Mouse (Mus musculus) hindbrain, embryonic 10.5 days (tissue): ENCODE results near the gene 1700088E04Rik. TPM values are rescaled to one million over a fixed set of nuclear protein-coding genes. Genes with fewer than 3 reads are reported as not detected.

Source experiments
- DNase-seq: peaks from one replicate; pipeline ENCODE4 v3.0.0-alpha.2; 2017; ENCODE audit warnings: low spot score
- H3K27ac ChIP-seq: fragments of 300-500 bp; sonication (generic); 2 replicates; pipeline ENCODE4 v1.5.1; 2016; ENCODE audit warnings: mild to moderate bottlenecking, moderate library complexity
- H3K27me3 ChIP-seq: fragments of 300-500 bp; sonication (generic); 2 replicates; pipeline ENCODE4 v1.6.1; 2016; ENCODE audit warnings: mild to moderate bottlenecking; ENCODE audit not compliant: poor library complexity, insufficient read depth, severe bottlenecking
- H3K36me3 ChIP-seq: fragments of 300-500 bp; sonication (generic); 2 replicates; pipeline ENCODE4 v1.6.1; 2016; ENCODE audit warnings: mild to moderate bottlenecking, moderate library complexity
- H3K4me1 ChIP-seq: fragments of 300-500 bp; sonication (generic); replicated peaks from 2 replicates; pipeline ENCODE4 v1.6.1; 2016; ENCODE audit warnings: mild to moderate bottlenecking
- H3K4me3 ChIP-seq: fragments of 300-500 bp; sonication (generic); 2 replicates; pipeline ENCODE4 v1.5.1; 2016; ENCODE audit warnings: mild to moderate bottlenecking, moderate library complexity
- H3K9me3 ChIP-seq: fragments of 300-500 bp; sonication (generic); 2 replicates; pipeline ENCODE4 v1.6.1; 2016; ENCODE audit warnings: mild to moderate bottlenecking, moderate library complexity
- WGBS: fragments of 180-500 bp; shearing (Covaris S2); methylation state at CpG from one replicate; pipeline ENCODE4 v1.1.7; 2016; 5-methylcytosine and 5-hydroxymethylcytosine counted together
- polyA plus RNA-seq: library from polyadenylated mRNA; unstranded; fragments of >200 nt; fragmentation: Nextera tagmentation; extraction: Ambion mirVana; gene quantifications from 2 replicates; pipeline ENCODE4 v1.2.1, GENCODE M21; 2016

1700088E04Rik gene
- polyA plus RNA-seq, 1 experiment from 2014 or later: 16.1 TPM

DNA sequence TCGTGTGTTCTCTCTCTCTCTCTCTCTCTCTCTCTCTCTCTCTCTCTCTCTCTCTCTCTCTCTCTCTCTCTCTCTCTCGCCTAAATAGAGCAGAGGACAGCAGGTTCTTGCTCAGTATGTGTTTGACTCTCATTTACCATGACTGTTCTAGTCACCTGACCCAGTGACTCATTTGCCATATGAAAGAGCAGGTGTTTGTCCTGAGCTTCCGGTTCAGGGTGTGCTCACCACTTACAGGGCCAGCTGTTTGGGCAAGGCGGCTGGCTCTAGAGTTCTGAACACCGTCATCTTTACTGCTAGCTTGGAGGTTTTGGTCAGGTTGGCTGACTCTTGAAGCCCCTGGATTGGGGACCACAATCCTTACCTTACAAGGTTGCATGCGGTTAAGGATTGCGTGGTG lies 4.5 kb upstream of the 1700088E04Rik start:
- 90% methylated on average over 7 of the region's 7 CpGs for WGBS

DNA sequence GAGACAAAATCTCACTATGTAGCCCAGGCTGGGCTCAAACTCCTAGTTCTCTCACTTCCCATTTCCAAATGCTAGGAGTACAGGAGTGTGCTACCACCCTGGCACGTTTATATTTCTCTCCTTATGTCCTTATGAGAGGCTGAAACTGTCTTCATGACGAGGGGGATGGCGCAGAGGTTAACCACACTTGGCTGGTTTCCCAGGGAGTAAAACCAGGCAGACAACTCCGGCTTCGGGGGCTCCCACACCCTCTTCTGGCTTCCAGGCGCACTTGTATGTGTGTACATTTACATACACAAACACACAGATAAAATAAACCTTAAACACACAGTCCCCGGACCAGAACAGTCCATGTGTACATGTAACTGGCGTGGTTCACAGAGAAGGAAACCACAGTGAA lies 3.0 kb upstream of the 1700088E04Rik start:
- H3K36me3 ChIP-seq: peaks cover 59% of the 10 kb centered on the region
- H3K4me1 ChIP-seq: peaks cover 23% of the 10 kb centered on the region
- H3K27me3 ChIP-seq: 0 out of 2 replicates have a peak, but pooled peaks cover 4% of the 10 kb centered on the region
- no peak overlapping the region for H3K4me3 ChIP-seq
- H3K27ac ChIP-seq: no peak overlapping the region
- WGBS: 91% methylated on average over 8 of the region's 8 CpGs
- H3K9me3 ChIP-seq: no peaks in the 10 kb centered on the region
- DNase-seq: no peak

More for the DNA sequence above, 4.5 kb upstream of the 1700088E04Rik start:
- Histone ChIP-seq H3K27ac (no peak overlapping the region), H3K4me1 (peaks cover 20% of the 10 kb centered on the region), H3K27me3 (no peaks in the 10 kb centered on the region), H3K36me3 (peaks cover 71% of the 10 kb centered on the region), H3K4me3 (no peak overlapping the region), H3K9me3 (no peaks in the 10 kb centered on the region)
- no peak for DNase-seq

DNA sequence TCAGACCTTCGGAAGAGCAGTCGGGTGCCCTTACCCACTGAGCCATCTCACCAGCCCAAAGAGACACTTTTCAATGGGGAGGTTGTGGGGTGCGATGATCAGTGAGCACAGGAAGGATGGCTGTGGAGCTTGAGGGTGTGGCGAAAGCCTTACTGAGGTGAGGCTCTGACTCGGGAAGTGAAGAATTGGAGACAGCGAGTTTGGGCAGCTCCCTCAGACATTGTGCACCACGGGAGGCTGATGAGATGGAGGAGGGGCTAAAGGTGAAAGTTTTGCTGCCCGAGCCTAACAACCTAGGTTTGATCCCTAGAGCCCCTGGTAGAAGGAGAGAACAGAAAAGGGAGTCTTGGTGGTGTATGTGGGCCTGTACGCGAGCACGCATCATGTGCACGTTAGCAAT lies 2.3 kb upstream of the 1700088E04Rik start:
- peaks cover 23% of the 10 kb centered on the region for H3K4me1 ChIP-seq
- no peak for DNase-seq
- H3K27ac ChIP-seq: no peak overlapping the region
- no peak overlapping the region for H3K4me3 ChIP-seq
- H3K9me3 ChIP-seq: no peaks in the 10 kb centered on the region
- 0 out of 2 replicates have a peak, but pooled peaks cover 4% of the 10 kb centered on the region for H3K27me3 ChIP-seq
- 91% methylated on average over 12 of the region's 12 CpGs for WGBS
- H3K36me3 ChIP-seq: peaks cover 52% of the 10 kb centered on the region

DNA sequence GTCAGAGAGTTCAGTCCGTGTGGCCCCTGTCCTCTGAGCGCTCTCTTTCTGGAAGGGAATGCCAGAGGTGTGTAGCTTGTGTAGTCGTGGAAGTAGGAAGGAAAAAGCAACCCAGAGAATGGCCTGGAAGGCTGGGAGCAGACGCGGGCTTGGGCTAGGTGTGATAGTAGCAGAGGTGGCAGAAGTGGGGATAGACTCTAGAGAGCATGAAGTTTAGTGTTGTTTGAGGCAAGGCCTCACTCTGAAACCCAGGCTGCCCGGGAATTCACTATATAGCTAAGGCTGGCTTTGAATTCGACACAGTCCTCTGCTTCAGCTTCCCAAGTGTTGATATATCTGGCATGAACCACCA lies 489 bp upstream of the 1700088E04Rik start:
- peaks cover 23% of the 10 kb centered on the region for H3K4me1 ChIP-seq
- peak overlapping the region; percentile 89 for H3K27ac ChIP-seq
- no peak for DNase-seq
- H3K9me3 ChIP-seq: no peaks in the 10 kb centered on the region
- H3K36me3 ChIP-seq: peaks cover 34% of the 10 kb centered on the region
- peak overlapping the region; percentile 71 for H3K4me3 ChIP-seq
- 2% methylated on average over 7 of the region's 7 CpGs for WGBS
- H3K27me3 ChIP-seq: 0 out of 2 replicates have a peak, but pooled peaks cover 4% of the 10 kb centered on the region

DNA sequence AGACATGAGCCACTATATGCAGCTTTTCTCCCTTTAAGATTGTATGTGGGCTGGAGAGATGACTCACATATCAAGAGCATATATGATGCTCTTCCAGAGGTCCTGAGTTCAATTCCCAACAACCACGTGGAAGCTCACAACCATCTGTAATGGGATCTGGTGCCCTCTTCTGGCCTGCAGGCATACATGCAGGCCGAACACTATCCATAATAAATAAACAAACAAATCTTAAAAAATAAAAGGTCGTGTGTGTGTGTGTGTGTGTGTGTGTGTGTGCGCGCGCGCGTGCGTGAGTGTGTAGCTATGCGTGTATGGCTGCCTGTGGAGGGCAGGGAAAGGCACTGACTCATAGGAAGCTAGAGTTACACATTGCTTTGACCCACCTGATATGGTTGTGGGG lies 1.4 kb downstream of the 1700088E04Rik start:
- WGBS: 61% methylated on average over 10 of the region's 10 CpGs

DNA sequence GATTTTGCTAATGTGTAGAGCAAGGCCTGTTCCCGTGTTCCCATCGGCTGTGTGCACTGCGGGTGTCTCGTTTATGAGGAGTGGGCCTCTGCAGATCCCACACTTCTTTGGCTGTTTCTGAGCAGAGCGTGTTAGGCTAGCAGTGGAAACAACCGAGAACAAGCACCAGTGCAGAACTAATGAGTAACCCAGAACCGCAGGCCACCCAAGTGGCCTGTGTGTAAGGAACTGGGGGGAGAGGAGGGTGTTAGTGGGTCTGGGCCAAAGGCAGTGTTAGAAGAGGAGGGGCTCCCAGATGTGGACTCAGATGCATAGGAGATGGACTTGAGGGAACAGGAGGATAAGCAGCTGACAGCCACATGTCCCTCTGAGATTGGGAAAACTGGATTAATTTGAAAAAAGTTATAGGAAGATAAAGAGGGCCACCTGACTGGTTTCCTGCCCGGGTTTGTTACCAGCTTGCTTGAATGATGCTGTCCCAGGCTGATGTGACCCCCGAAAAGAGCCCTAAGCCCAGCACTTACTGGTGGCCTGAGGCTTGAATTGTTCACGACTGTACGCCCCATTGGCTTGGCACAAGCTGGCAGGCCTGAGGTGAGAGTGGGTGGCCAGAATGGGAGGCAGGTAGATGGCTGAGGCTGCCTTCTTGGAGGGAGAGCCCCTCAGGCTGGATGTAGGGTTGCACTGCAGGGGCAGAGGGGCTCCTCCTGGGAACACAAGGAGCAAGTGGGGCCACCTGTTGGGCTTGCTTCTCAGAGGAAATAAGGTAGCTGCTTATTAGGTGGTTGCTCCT lies 5.1 kb downstream of the 1700088E04Rik start:
- Histone ChIP-seq H3K27me3 (0 out of 2 replicates have a peak, but pooled peaks cover 4% of the 10 kb centered on the region), H3K4me3 (no peak overlapping the region), H3K27ac (no peak overlapping the region), H3K4me1 (peaks cover 14% of the 10 kb centered on the region), H3K36me3 (peaks cover 34% of the 10 kb centered on the region), H3K9me3 (no peaks in the 10 kb centered on the region)
- DNase-seq: no peak
- 75% methylated on average over 11 of the region's 11 CpGs for WGBS

More for the DNA sequence above, 1.4 kb downstream of the 1700088E04Rik start:
- no peak for DNase-seq
- Histone ChIP-seq H3K9me3 (no peaks in the 10 kb centered on the region), H3K4me3 (no peak overlapping the region), H3K27ac (no peak overlapping the region), H3K27me3 (0 out of 2 replicates have a peak, but pooled peaks cover 4% of the 10 kb centered on the region), H3K36me3 (peaks cover 15% of the 10 kb centered on the region), H3K4me1 (peaks cover 30% of the 10 kb centered on the region)

DNA sequence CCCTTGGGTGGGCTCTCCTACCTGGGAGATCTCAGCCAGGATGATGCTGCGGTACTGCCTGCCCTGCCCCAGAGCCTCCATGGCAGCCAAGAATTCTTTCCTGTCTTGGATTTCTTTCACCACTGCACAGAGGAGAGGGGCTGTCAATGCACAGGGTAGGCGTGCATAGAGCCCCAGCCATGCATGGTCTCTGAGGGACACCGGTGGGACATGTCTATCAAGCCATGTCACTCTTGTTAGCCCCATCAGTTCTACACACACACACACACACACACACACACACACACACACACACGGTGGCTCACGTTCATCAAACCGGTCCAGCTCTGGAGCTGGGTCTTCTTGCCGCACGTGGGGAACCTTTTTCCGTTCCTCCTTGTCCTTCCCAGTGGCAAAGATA lies 5.7 kb downstream of the 1700088E04Rik start:
- no peak overlapping the region for H3K27ac ChIP-seq
- no peak overlapping the region for H3K4me3 ChIP-seq
- H3K9me3 ChIP-seq: no peaks in the 10 kb centered on the region
- H3K27me3 ChIP-seq: 0 out of 2 replicates have a peak, but pooled peaks cover 4% of the 10 kb centered on the region
- peaks cover 9% of the 10 kb centered on the region for H3K4me1 ChIP-seq
- WGBS: 80% methylated on average over 9 of the region's 9 CpGs
- no peak for DNase-seq
- peaks cover 41% of the 10 kb centered on the region for H3K36me3 ChIP-seq

DNA sequence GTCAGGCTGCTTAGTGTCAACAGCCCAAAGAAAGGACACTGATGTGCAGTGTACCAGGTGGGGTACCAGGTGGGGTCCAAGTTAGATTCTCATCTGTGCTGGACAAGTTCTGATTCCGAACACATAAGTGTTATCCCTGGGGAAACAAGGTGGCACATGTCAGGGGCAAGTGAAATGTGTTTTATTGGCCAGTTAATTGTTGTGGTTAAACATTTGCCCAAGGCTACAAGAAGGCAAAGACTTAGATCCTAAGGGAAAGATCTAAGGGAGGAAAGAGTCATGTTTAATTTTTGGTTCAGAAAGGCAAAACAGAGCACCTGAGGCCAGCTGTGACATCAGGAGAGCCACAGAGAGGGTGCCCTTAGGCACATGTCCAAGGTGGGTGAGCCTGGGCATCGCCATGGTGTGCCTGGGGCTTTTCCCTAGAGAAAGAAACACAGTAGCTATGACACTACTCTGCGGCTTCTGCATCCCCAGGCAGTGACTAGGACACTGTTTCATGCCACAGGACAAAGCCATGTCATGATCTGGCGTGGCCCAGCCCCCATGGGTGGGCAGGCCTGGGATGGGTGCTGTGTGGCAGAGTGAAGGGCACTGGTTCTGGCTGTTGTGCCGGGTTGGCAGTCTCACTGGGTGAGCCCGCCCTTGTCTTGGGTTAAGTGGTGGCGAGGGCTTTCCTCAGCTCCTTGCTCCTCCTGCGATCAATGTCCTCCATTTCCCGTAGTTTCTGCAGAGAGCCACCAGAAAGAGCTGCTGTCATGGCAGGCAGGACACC lies 6.4 kb downstream of the 1700088E04Rik start:
- Histone ChIP-seq H3K36me3 (peaks cover 47% of the 10 kb centered on the region), H3K27ac (no peak overlapping the region), H3K4me1 (peaks cover 7% of the 10 kb centered on the region; the same call in 1 of the 2 replicates), H3K9me3 (no peaks in the 10 kb centered on the region), H3K27me3 (no peaks in the 10 kb centered on the region), H3K4me3 (no peak overlapping the region)
- WGBS: 86% methylated on average over 9 of the region's 9 CpGs
- no peak for DNase-seq

DNA sequence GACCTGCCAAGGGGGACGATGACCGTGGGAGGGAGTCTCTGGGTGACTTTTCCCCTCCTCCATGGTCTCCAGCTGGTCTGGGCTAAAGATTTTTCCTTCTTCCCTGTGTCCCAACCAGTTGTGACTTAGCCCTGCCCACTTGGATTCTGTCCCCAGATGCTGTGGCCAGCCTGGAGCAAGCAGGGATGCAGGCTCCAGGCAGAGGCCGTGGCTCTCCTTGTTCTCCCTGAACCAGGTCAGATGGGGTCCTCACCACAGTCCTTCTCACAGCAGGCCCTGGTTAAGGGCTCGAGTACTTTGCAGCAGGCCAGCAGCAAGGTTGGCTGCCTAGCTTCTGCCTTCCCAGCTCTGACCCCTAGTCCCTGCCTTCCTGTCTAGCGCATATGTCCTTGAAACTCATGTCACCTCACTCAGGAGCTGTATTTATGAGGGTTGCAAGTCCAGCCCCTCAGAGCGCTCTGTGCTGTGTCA lies 7.8 kb downstream of the 1700088E04Rik start:
- Histone ChIP-seq H3K4me3 (no peak overlapping the region), H3K9me3 (peaks cover 1% of the 10 kb centered on the region; the same call in 1 of the 2 replicates), H3K27me3 (no peaks in the 10 kb centered on the region), H3K36me3 (peaks cover 58% of the 10 kb centered on the region), H3K27ac (no peak overlapping the region), H3K4me1 (peaks cover 7% of the 10 kb centered on the region; the same call in 1 of the 2 replicates)
- WGBS: 88% methylated on average over 6 of the region's 6 CpGs
- no peak for DNase-seq

DNA sequence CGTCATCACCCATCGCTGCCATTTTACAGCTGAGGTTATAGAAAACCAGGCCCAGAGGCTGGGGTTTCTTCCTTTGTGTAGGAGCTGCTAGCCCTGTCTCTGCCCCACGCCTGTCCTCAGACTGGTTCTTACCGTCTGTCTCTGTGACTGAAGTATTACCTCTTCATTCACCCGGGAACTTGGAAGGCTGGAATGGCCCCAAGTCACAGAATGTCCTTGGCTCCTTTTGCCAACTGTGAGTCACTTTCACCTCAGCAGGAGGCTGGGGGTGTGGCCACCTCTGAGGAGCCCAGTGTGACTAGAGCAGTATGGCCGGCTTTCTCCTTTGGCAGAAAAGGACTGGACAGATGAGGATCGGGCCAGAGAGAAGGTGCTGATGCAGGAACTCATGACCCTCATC lies 9.6 kb downstream of the 1700088E04Rik start:
- no peak for DNase-seq
- Histone ChIP-seq H3K27me3 (no peaks in the 10 kb centered on the region), H3K9me3 (peaks cover 6% of the 10 kb centered on the region; the same call in 1 of the 2 replicates), H3K36me3 (peaks cover 75% of the 10 kb centered on the region), H3K4me1 (peaks cover 7% of the 10 kb centered on the region; the same call in 1 of the 2 replicates), H3K4me3 (no peak overlapping the region), H3K27ac (no peak overlapping the region; the same call in 1 of the 2 replicates)
- WGBS: 75% methylated on average over 7 of the region's 7 CpGs

DNA sequence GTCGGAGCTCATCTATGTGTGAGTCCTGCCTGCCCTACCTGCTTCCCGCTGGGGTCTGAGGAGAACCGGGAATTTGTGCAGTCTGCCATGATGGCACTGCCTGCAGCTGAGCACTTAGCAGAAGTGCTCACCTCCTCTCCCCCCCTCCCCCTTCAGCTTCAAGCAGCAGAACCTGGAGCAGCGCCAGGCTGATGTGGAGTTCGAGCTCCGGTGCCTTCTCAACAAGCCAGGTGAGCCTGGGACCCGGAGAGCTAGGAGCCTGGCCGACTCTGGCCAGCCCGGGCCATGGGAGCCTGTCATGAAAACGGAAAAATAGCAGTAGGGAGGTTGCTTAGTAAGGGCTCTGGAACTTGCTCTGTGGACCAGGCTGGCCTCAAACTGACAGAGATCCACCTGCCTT lies 10.3 kb downstream of the 1700088E04Rik start:
- H3K9me3 ChIP-seq: peaks cover 6% of the 10 kb centered on the region; the same call in 1 of the 2 replicates
- H3K27me3 ChIP-seq: no peaks in the 10 kb centered on the region
- WGBS: 91% methylated on average over 10 of the region's 10 CpGs
- H3K4me1 ChIP-seq: peaks cover 2% of the 10 kb centered on the region; the same call in 1 of the 2 replicates
- no peak for DNase-seq
- no peak overlapping the region for H3K4me3 ChIP-seq
- no peak overlapping the region for H3K27ac ChIP-seq
- peaks cover 82% of the 10 kb centered on the region for H3K36me3 ChIP-seq

DNA sequence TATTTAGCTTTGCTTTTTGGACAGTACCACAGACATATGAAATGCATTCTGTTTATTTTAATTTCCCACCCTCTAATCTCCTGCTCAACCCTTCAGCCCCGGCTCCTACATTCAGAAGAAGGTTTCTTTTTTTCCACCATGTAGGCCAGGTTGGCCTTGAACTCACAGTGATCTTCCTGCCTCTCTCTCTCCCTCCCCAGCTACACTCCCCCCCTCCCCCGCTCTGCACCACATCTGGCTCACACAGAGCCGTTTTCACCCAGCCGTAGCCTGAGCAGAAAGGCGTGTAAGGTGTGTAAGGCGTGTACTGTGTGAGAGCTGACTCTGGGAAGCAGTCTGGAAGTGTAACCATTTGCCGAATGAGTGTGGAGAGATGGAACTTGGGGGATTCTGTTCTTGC lies 11.7 kb downstream of the 1700088E04Rik start:
- WGBS: 86% methylated on average over 7 of the region's 7 CpGs
- H3K9me3 ChIP-seq: peaks cover 6% of the 10 kb centered on the region; the same call in 1 of the 2 replicates
- no peak overlapping the region for H3K4me3 ChIP-seq
- peaks cover 96% of the 10 kb centered on the region for H3K36me3 ChIP-seq
- H3K4me1 ChIP-seq: no peaks in the 10 kb centered on the region
- H3K27ac ChIP-seq: no peak overlapping the region
- H3K27me3 ChIP-seq: no peaks in the 10 kb centered on the region
- no peak for DNase-seq
